In genomic region chr4:87047131-87047530, GRCm38 (mm10) we compare ENCODE assay signal across 12 mouse cellular contexts.
"Had no signal": no experiment of that assay in that cellular context is flagged by ENCODE, and none has a peak within 500 bp of the region (broad histone marks: within the 10 kb centered on the region; RNA-seq: fewer than 3 reads in every experiment).

No protein-coding gene starts in this region.

- DNase-seq: gastrocnemius, adult 2 months; gastrocnemius, postnatal 10 days; gastrocnemius, postnatal 25 days; heart, adult 18-20 months; heart, postnatal 14 days; heart, postnatal 36 days; kidney, adult 18-20 months; kidney, adult 8-10 months; kidney, postnatal 10 days; kidney, postnatal 25 days; kidney, postnatal 4 days; left cerebral cortex, postnatal 4 days had no signal
